Mouse (Mus musculus) kidney, embryonic 16.5 days (tissue): ENCODE measurements around the gene Zfp541. TPM values are rescaled to one million over a fixed set of nuclear protein-coding genes. Genes with fewer than 3 reads are reported as not detected.

Experiments used
- ATAC-seq: fragments of 200-750 bp; cut with Nextera tagmentation; 2 replicates; pipeline ENCODE4 v1.8.0; 2017; ENCODE audit warnings: moderate TSS enrichment; ENCODE audit not compliant: low FRiP score, low TSS enrichment
- H3K27ac ChIP-seq: fragments of 300-500 bp; sonication (generic); 2 replicates; pipeline ENCODE4 v1.5.1; 2014; ENCODE audit warnings: low read length
- H3K27me3 ChIP-seq: fragments of 300-500 bp; sonication (generic); 2 replicates; pipeline ENCODE4 v1.6.1; 2014; ENCODE audit warnings: low read length, control low read depth, mixed read lengths; ENCODE audit not compliant: insufficient read depth
- H3K36me3 ChIP-seq: fragments of 300-500 bp; sonication (generic); 2 replicates; pipeline ENCODE4 v1.6.1; 2014; ENCODE audit warnings: low read length, control low read depth, mixed read lengths; ENCODE audit not compliant: insufficient read depth
- H3K4me1 ChIP-seq: fragments of 300-500 bp; sonication (generic); 2 replicates; pipeline ENCODE4 v1.6.1; 2014; ENCODE audit warnings: low read length, control low read depth, mixed read lengths; ENCODE audit not compliant: insufficient read depth
- H3K4me2 ChIP-seq: fragments of 300-500 bp; sonication (generic); replicated peaks from 2 replicates; pipeline ENCODE4 v1.6.1; 2014; ENCODE audit warnings: low read depth, low read length
- H3K4me3 ChIP-seq: fragments of 300-500 bp; sonication (generic); 2 replicates; pipeline ENCODE4 v1.5.1; 2014; ENCODE audit warnings: mild to moderate bottlenecking, low read length
- H3K9ac ChIP-seq: fragments of 300-500 bp; sonication (generic); replicated peaks from 2 replicates; pipeline ENCODE4 v1.6.1; 2014; ENCODE audit warnings: low read length
- H3K9me3 ChIP-seq: fragments of 300-500 bp; sonication (generic); 2 replicates; pipeline ENCODE4 v1.6.1; 2016; ENCODE audit warnings: low read length, control low read depth
- WGBS: fragments of 180-500 bp; shearing (Covaris S2); extraction: QIAGEN DNeasy Blood & Tissue Kit; methylation state at CpG from one replicate; pipeline ENCODE4 v1.1.7; 2014; 5-methylcytosine and 5-hydroxymethylcytosine counted together
- polyA plus RNA-seq: library from polyadenylated mRNA; unstranded; fragments of >200 nt; fragmentation: Nextera tagmentation; extraction: Ambion mirVana; gene quantifications from 2 replicates; pipeline ENCODE4 v1.2.1, GENCODE M21; 2015

Zfp541 gene
- polyA plus RNA-seq, 1 experiment from 2014 or later = 0.09 TPM

DNA sequence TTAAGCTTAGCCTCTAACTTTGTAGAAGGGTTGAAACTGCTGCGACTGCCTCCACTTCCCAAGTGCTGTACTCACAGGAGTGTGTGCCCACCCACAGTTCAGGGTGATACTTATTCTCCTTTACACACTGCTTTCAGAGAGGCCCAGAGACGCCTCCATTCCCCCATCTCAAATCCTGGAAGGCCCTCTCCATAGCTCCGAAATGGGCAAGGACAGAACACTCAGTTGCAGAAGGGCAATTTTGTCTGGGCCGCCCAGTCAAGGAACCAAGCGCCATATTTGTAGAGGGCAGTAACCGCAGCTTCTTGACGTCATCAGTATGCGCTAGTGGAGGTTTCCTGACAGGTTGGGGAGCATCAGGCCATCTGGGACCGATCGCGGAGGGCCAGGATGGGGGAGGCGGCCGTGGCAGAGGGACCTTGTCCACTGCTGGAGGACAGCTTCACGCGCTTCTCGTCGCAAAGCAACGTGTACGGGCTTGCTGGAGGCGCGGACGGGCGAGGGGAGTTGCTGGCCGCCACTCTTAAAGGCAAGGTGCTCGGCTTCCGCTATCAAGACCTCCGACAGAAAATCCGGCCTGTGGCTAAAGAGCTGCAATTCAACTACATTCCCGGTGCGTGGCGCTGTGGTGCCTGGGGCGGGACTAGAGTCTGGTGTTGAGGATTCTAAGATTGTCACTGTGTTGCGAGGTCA is 58.1 kb downstream of the Zfp541 start, which contains the start of gene Kptn:
Gene Kptn (plus strand): TSS at position 327 of the 693 bp plus-strand sequence.
- ATAC-seq = peak; percentile 85
- peak within 1 kb of the TSS; percentile 94 for H3K4me3 ChIP-seq
- H3K4me1 ChIP-seq = peaks cover 11% of the 10 kb centered on the region
- H3K4me2 ChIP-seq = peak within 1 kb of the TSS; percentile 77
- peak within 1 kb of the TSS; percentile 93 for H3K27ac ChIP-seq
- under 1% methylated on average over 33 of the region's 33 CpGs for WGBS
- no peaks in the 10 kb centered on the region for H3K9me3 ChIP-seq
- H3K36me3 ChIP-seq = peaks cover 39% of the 10 kb centered on the region
- H3K9ac ChIP-seq = peak within 1 kb of the TSS; percentile 88
- no peaks in the 10 kb centered on the region for H3K27me3 ChIP-seq

GRCm38 (mm10) chr7:16120262-16120600 is 58.6 kb downstream of the Zfp541 start:
- Histone ChIP-seq H3K36me3 (peaks cover 37% of the 10 kb centered on the region), H3K27ac (no peak overlapping the region), H3K4me2 (peak overlapping the region; percentile 77), H3K4me1 (peaks cover 11% of the 10 kb centered on the region), H3K27me3 (no peaks in the 10 kb centered on the region), H3K9ac (peak overlapping the region; percentile 88), H3K9me3 (no peaks in the 10 kb centered on the region), H3K4me3 (peak overlapping the region; percentile 94)
- 43% methylated on average over 9 of the region's 9 CpGs for WGBS
- peak; percentile 57 for ATAC-seq

DNA sequence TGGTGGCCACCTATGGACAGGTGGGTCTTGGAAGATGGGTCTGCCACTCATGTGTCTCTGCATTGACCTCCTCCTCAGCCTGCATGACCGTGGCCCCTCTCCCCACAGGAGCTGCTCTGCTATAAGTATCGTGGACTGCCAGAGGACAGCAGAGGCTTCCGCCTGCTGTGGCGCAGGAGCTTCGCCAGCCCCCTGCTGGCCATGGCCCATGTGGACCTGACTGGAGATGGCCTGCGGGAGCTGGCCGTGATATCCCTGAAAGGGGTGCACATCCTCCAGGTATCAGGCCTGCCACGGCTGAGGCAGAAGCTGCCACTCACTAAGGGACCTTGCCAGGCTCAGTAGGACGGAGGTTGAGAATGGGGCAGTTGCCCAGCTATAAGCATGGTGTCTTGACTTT is 64.2 kb downstream of the Zfp541 start:
- peaks cover under 1% of the 10 kb centered on the region; the same call in 1 of the 2 replicates for H3K27me3 ChIP-seq
- no peak overlapping the region for H3K4me2 ChIP-seq
- H3K36me3 ChIP-seq = peaks cover 9% of the 10 kb centered on the region
- WGBS = 80% methylated on average over 9 of the region's 9 CpGs
- H3K4me3 ChIP-seq = no peak overlapping the region
- no peak overlapping the region for H3K27ac ChIP-seq
- no peak for ATAC-seq
- no peaks in the 10 kb centered on the region for H3K9me3 ChIP-seq
- no peak overlapping the region for H3K9ac ChIP-seq
- H3K4me1 ChIP-seq = peaks cover 12% of the 10 kb centered on the region

- Histone ChIP-seq H3K4me2 (no peak overlapping the region), H3K27ac (no peak overlapping the region), H3K27me3 (peaks cover 3% of the 10 kb centered on the region; the same call in 1 of the 2 replicates), H3K9me3 (no peaks in the 10 kb centered on the region), H3K4me1 (peaks cover 26% of the 10 kb centered on the region), H3K4me3 (no peak overlapping the region), H3K36me3 (peaks cover 9% of the 10 kb centered on the region; the same call in 1 of the 2 replicates), H3K9ac (no peak overlapping the region)
- WGBS = 84% methylated on average over 6 of the region's 6 CpGs
- ATAC-seq = no peak
These were observed 66.7 kb downstream of the Zfp541 start for GRCm38 (mm10) chr7:16128344-16128743.

DNA sequence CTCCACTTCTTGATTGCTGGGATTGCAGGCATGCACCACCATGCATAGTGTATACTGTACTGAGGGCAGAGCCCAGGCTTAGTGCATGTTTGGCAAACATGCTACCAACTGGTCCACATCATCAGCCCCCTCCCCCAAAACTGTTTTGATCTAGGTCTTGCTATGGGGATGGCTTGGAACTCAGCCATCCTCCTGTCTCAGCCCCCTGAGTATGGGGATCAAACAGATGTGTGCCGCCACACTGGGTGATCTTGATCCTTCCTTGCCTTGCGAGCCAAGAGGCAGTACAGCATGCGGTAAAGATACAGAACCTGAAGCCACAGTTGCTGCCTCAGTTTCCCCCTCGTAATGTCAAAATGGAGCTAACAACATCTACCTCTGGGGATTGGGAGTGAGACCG is 67.3 kb downstream of the Zfp541 start:
- Histone ChIP-seq H3K9ac (no peak overlapping the region), H3K27me3 (peaks cover 3% of the 10 kb centered on the region; the same call in 1 of the 2 replicates), H3K36me3 (peaks cover 5% of the 10 kb centered on the region; the same call in 1 of the 2 replicates), H3K9me3 (no peaks in the 10 kb centered on the region), H3K4me1 (peaks cover 26% of the 10 kb centered on the region), H3K4me3 (no peak overlapping the region), H3K4me2 (peak overlapping the region; percentile 95), H3K27ac (no peak overlapping the region)
- WGBS = 64% methylated on average over 5 of the region's 5 CpGs
- no peak for ATAC-seq

DNA sequence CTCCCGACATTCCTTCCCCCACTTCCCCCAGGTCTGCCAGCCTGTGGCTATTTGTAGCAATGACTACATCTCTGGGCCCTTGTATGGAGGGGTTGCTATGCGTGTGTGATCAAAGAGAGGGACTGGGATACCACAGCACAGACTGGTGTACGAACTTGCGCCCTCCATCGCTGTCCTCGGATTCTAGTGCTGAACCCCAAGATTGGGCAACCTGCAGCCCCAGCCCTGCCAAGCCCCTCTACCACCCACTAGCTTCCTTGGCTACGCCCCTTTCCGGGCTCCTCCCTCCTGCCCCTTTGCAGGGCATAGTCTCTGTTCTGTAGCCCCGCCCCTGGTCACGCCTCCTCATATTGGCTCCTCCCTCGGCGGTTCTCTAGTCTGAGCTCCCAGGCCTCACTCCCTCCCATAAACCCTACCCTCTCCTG is 67.8 kb downstream of the Zfp541 start, which contains the start of gene Slc8a2:
Gene Slc8a2 (plus strand): TSS at position 406 of the 425 bp plus-strand sequence.
- peaks cover 3% of the 10 kb centered on the region; the same call in 1 of the 2 replicates for H3K27me3 ChIP-seq
- H3K4me3 ChIP-seq = peak within 1 kb of the TSS; percentile 64
- no peaks in the 10 kb centered on the region for H3K9me3 ChIP-seq
- peak; percentile 85 for ATAC-seq
- H3K27ac ChIP-seq = peak within 1 kb of the TSS; percentile 78
- 0% methylated on average over 12 of the region's 12 CpGs for WGBS
- H3K4me2 ChIP-seq = peak within 1 kb of the TSS; percentile 95
- peak within 1 kb of the TSS; percentile 76 for H3K9ac ChIP-seq
- H3K4me1 ChIP-seq = peaks cover 26% of the 10 kb centered on the region
- peaks cover 5% of the 10 kb centered on the region; the same call in 1 of the 2 replicates for H3K36me3 ChIP-seq

DNA sequence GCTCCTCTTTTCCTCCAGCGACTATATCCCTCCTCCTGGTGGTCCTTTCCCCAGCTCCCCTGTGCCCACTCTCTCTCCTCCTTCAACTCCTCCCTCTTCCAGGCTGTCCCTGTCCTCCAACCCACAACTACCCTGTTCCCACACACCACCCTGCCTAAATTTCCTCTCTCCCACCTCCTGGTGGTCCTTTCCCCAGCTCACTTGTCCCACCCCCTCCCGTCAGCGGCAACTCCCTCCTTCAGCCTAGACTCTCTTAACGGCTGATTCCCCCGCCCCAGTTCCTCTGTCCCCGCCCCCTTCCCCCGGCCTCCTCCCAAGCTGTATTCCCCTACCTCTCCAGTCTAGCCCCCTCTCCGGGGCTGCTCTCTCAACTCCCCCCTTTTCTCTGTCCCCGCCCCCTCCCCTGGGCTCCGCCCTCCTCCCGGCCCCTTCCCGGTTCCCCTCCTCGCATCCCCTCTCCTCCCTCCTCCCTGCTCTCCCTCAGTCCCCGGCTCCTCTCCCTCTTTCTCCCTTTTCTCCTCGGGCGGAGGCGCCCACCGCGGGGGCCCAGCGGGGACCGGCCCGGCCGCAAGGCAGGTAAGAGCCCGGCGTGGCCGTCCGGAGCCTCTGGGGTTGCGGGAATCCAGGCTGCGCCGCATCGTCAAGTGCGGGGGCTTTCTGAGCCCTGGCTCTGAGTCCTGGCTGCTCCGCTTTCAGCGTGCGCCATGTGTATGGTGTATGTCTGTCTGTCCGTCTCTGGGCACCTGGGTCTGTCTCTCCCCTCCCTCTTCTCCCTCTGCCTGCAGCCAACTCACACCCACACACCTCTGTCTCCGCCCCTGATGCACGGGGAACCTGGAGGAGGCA is 68.5 kb downstream of the Zfp541 start:
- H3K9ac ChIP-seq = peak overlapping the region; percentile 76
- no peaks in the 10 kb centered on the region for H3K9me3 ChIP-seq
- peak overlapping the region; percentile 64 for H3K4me3 ChIP-seq
- H3K27ac ChIP-seq = peak overlapping the region; percentile 78
- H3K36me3 ChIP-seq = no peaks in the 10 kb centered on the region
- peak overlapping the region; percentile 95 for H3K4me2 ChIP-seq
- H3K27me3 ChIP-seq = peaks cover 3% of the 10 kb centered on the region; the same call in 1 of the 2 replicates
- ATAC-seq = peak; percentile 87
- under 1% methylated on average over 36 of the region's 38 CpGs for WGBS
- H3K4me1 ChIP-seq = peaks cover 26% of the 10 kb centered on the region

DNA sequence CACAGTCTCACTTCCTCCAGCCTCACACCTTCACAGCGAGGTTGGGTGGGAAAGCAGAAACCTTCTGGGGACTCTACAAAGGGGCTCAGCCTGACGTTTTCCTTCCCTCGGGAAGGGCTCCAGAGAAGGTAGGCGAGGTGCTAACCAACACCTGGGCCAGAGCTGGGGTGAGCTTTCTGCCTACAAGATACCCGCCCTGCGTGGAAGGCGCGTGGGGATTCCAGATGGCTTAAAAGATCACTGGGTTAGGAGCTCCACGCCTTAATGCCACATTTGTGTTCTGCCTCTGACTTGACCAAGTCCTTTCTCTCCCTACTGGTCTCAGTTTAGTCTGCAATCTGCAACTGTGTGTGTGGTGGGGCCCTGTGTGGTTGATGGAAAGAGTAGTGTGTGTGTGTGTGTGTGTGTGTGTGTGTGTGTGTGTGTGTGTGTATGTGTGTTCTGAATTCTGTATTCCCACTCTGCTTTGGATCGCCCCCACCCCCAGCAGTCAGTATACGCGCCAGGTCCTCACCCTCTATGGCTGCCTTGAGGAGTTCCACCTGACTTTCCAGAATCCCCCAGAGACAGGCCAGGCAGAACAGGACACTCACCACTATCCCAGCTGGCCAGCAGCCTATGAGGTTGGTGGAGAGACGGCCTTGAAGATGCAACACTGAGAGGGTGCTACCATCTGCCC is 69.5 kb downstream of the Zfp541 start:
- 31% methylated on average over 13 of the region's 13 CpGs for WGBS
- no peak overlapping the region for H3K27ac ChIP-seq

DNA sequence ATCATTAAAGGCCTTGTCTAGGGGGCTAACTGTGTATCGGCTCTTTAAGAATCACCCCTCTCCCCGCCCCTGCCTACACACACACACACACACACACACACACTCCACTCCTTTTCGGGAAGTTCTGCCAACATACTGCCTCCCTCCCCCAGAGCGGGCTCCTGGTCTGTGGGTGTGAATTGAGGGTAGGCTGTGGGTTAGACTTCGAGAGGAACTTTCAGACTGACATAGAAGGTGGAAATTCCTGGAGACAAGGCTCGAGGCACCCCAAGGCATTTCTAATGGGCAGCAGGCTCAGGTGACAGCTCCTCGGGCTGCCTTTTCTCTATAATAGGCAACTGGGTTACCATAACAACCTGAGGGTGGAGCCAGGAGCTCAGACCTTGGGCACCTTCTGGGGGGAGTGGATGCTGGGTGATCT is 70.6 kb downstream of the Zfp541 start:
- no peaks in the 10 kb centered on the region for H3K36me3 ChIP-seq
- H3K27ac ChIP-seq = no peak overlapping the region
- H3K4me3 ChIP-seq = no peak overlapping the region
- no peak overlapping the region for H3K9ac ChIP-seq
- peaks cover 26% of the 10 kb centered on the region for H3K4me1 ChIP-seq
- 10% methylated on average over 7 of the region's 7 CpGs for WGBS
- no peaks in the 10 kb centered on the region for H3K9me3 ChIP-seq
- peaks cover 3% of the 10 kb centered on the region; the same call in 1 of the 2 replicates for H3K27me3 ChIP-seq
- H3K4me2 ChIP-seq = no peak overlapping the region
- ATAC-seq = no peak

More for the DNA sequence above, 69.5 kb downstream of the Zfp541 start:
- Histone ChIP-seq H3K4me2 (peak overlapping the region; percentile 95), H3K9me3 (no peaks in the 10 kb centered on the region), H3K36me3 (no peaks in the 10 kb centered on the region), H3K27me3 (peaks cover 3% of the 10 kb centered on the region; the same call in 1 of the 2 replicates), H3K4me1 (peaks cover 26% of the 10 kb centered on the region), H3K9ac (peak overlapping the region; percentile 76; the same call in 1 of the 2 replicates), H3K4me3 (peak overlapping the region; percentile 64; the same call in 1 of the 2 replicates)
- no peak for ATAC-seq
